Mouse (Mus musculus) small intestine, adult 2 months (tissue): ENCODE data around the gene Higd1a.

ENCODE experiments used
- CTCF ChIP-seq: fragments of 200-500 bp; IDR thresholded peaks from 2 replicates; pipeline ENCODE4 v1.5.1; 2012; ENCODE audit warnings: low read depth, mild to moderate bottlenecking, control low read depth, inconsistent platforms, low read length, moderate library complexity, mixed read lengths; ENCODE audit not compliant: insufficient replicate concordance, insufficient read length; ENCODE audit errors: extremely low read depth
- POLR2A ChIP-seq: fragments of 200-500 bp; IDR thresholded peaks from 2 replicates; pipeline ENCODE4 v1.6.1; 2012; ENCODE audit warnings: low read depth, mild to moderate bottlenecking, control low read depth, inconsistent platforms, low read length, moderate library complexity

DNA sequence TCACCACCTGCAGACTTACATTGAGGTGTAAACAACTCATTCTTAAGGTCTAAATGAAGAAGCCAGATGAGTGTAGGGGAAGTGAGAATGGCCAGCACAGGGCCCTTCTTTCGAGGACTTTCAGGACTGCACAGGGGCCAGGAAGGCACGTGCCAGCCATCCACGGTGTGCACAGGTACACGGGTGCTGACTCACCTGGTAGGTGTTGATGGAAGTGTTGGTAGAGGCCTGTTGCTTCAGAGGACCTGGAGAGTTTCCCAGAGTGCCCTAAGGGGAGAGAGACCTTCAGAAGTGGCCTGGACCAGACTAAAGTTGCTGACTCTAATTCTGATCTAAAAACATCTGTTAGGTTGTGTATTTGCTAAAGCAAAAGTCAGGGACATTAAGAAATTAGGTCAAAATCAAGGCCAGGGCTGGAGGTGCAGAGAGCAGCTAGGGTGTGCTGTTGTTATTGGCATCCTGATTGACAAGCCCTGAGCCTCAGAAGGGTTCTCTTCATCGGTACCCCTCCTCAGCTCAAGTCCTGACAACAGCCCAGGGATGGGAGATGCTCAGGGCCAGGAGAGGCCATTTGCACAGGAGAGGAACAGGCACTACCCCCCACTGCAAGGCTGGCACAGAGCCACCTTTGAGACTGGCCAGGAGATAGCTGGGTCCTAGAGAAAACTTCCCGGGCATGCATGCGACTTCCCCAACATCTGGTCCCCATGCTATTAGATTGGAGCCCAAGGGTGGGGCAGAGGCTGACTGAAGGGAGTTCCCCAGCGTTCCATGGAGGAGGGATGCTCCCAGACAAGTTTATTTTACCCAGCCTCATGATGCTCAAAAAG lies 45.5 kb upstream of the Higd1a start:
- no peak for TF ChIP-seq CTCF
- no peak for TF ChIP-seq POLR2A
